Mouse (Mus musculus): ENCODE measurements at regions not wholly inside any gene's neighbourhood (a gene's known extent, or its start where the extent isn't known, plus 50 kb on each side); places are given as distances from the start of the nearest gene placed in this dataset.

DNA sequence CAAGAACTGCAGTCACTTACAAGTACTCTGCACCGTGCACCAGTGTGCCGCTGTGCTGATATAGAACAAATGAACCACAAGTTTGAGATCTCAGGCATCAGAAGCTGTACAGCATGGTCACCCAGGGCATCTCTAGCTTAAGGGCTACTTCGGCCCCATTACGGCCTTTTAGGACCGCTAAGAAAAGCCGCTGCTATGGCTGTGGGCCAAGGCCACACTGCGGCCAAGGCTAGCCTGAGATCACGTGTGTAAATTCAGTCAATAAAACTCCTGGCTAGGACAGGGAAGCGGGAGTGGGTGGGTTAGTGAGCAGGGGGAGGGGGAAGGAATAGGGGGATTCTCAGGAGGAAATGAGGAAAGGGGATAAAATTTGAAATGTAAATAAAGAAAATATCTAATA lies 50.9 kb upstream of the Atp12a start:
- DNase-seq: peak; percentile 20

GRCm38 (mm10) chr14:56314459-56314858 lies 50.4 kb upstream of the Atp12a start:
- DNase-seq: peak; percentile 38

Measured in cerebellum, adult 11 months (tissue).